Mouse (Mus musculus) ES-E14 (cell line): ENCODE results near the gene Trim9.

Source experiments
- CHD2 ChIP-seq: IDR thresholded peaks from 2 replicates; pipeline ENCODE4 v1.6.1; 2014; ENCODE audit warnings: mild to moderate bottlenecking, low read depth, low read length, inconsistent platforms
- MAFK ChIP-seq: IDR thresholded peaks from 2 replicates; pipeline ENCODE4 v1.6.1; 2014; ENCODE audit warnings: mild to moderate bottlenecking, low read depth, low read length, inconsistent platforms; ENCODE audit not compliant: insufficient read depth
- ZC3H11A ChIP-seq: IDR thresholded peaks from 2 replicates; pipeline ENCODE4 v1.6.1; 2012; ENCODE audit warnings: low read depth, mild to moderate bottlenecking, inconsistent platforms, low read length, borderline replicate concordance

- TF ChIP-seq ZC3H11A (no peak), MAFK (no peak), CHD2 (no peak)
Observed at GRCm38 (mm10) chr12:70372874-70373273, 25.5 kb upstream of the Trim9 start.
